Mouse (Mus musculus) liver, postnatal 0 days (tissue): ENCODE measurements around the gene Fam149a.

Source experiments
- CTCF ChIP-seq: sonication (generic); IDR thresholded peaks from 2 replicates; pipeline ENCODE4 v1.5.1; 2016; ENCODE audit warnings: antibody characterized with exemption, low read depth
- EP300 ChIP-seq: IDR thresholded peaks from 2 replicates; pipeline ENCODE4 v1.6.1; 2016; ENCODE audit warnings: antibody characterized with exemption, low read depth, mild to moderate bottlenecking

- no peak for TF ChIP-seq CTCF
- no peak for TF ChIP-seq EP300
Measured at GRCm38 (mm10) chr8:45367154-45367553, 14.9 kb downstream of the Fam149a start.
